ENCODE assay signal across 10 mouse cellular contexts in the genomic region with DNA sequence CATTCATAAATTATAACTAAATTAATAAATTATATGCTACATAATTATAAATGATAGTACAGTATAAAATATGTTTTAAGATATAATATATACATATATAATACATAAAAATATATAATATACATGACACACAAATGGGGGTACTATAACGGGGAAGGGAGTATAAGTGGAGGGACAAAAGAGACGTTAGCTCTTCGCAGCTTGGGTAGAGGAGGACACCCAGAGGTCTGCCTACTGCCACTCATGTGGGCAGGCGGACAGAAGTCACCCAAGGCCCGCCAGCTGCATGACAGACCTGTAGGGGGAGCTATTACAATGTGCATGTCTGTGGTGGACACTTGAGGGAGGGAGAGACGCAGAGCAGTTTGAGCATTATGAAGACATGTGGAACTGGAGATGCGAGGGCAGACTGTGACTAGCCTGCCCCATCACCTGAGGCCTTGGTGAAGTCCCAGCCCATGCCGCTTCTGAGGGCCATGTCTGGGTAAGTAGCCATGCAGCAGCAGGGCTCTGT.
DNase-seq lines count a peak whose midpoint lies in the region; ATAC-seq and TF ChIP-seq lines count a peak whose summit lies in the region.
"Had no signal": no experiment of that assay in that cellular context is flagged by ENCODE, and none has a peak within 500 bp of the region (broad histone marks: within the 10 kb centered on the region; RNA-seq: fewer than 3 reads in every experiment).

No protein-coding gene starts in this region.

- no peak overlapping the region for H3K4me2 ChIP-seq in intestine, embryonic 14.5 days (ENCODE audit: low read length)
- no peak overlapping the region for H3K4me2 ChIP-seq in intestine, embryonic 16.5 days (ENCODE audit: low read depth, low read length)
- H3K4me2 ChIP-seq in stomach, embryonic 14.5 days (replicated peaks; ENCODE audit: low read depth, low read length), result no peak overlapping the region
- H3K4me2 ChIP-seq: hindbrain, embryonic 13.5 days; limb, embryonic 13.5 days had no signal

- no peaks in the 10 kb centered on the region for H3K4me1 ChIP-seq in intestine, embryonic 14.5 days (replicated peaks; ENCODE audit: control insufficient read depth, insufficient read depth, low read length)
- H3K4me1 ChIP-seq in intestine, embryonic 16.5 days (ENCODE audit: control insufficient read depth, insufficient read depth, low read length), result no peaks in the 10 kb centered on the region
- no peaks in the 10 kb centered on the region for H3K4me1 ChIP-seq in thymus, adult 2 months (replicated peaks; ENCODE audit: control insufficient read depth, insufficient read depth, low read length)
- no peaks in the 10 kb centered on the region for H3K4me1 ChIP-seq in cortical plate, adult 2 months (ENCODE audit: control insufficient read depth, insufficient read depth, low read length)
- no peaks in the 10 kb centered on the region for H3K4me1 ChIP-seq in stomach, embryonic 14.5 days (ENCODE audit: control insufficient read depth, insufficient read depth, low read length)
- H3K4me1 ChIP-seq: hindbrain, embryonic 13.5 days; limb, embryonic 13.5 days had no signal

- DNase-seq in intestine, embryonic 14.5 days (ENCODE audit: low spot score), result peak; percentile 42
- peak; percentile 3 for DNase-seq in thymus, adult 2 months
- no peak for DNase-seq in thymus, adult 18-20 months
- DNase-seq in left cerebral cortex, adult 9 months (ENCODE audit: low spot score in 2 of 2), result no peak
- DNase-seq in left cerebral cortex, postnatal 25 days (ENCODE audit: low spot score in 2 of 2), result no peak

- no peak overlapping the region for H3K4me3 ChIP-seq in intestine, embryonic 14.5 days (ENCODE audit: low read depth, low read length)
- H3K4me3 ChIP-seq in intestine, embryonic 16.5 days (ENCODE audit: low read length), result no peak overlapping the region
- H3K4me3 ChIP-seq in thymus, adult 2 months (ENCODE audit: control insufficient read depth, insufficient read depth, low read length), result no peak overlapping the region
- no peak overlapping the region for H3K4me3 ChIP-seq in cortical plate, adult 2 months (ENCODE audit: insufficient read depth, low read length)
- H3K4me3 ChIP-seq in stomach, embryonic 14.5 days (ENCODE audit: low read depth, low read length), result no peak overlapping the region
- H3K4me3 ChIP-seq: hindbrain, embryonic 13.5 days; limb, embryonic 13.5 days had no signal

- intact Hi-C loops in left cerebral cortex, postnatal 25 days (cut with DNase I), result no loop called here

- no peaks in the 10 kb centered on the region for H3K36me3 ChIP-seq in intestine, embryonic 14.5 days (ENCODE audit: control insufficient read depth, insufficient read depth, low read length)
- no peaks in the 10 kb centered on the region for H3K36me3 ChIP-seq in intestine, embryonic 16.5 days (ENCODE audit: control insufficient read depth, insufficient read depth, low read length)
- no peaks in the 10 kb centered on the region for H3K36me3 ChIP-seq in thymus, adult 2 months (ENCODE audit: control insufficient read depth, insufficient read depth, low read length)
- H3K36me3 ChIP-seq in stomach, embryonic 14.5 days (ENCODE audit: control insufficient read depth, insufficient read depth, low read length), result no peaks in the 10 kb centered on the region
- H3K36me3 ChIP-seq: limb, embryonic 13.5 days had no signal

- TF ChIP-seq POLR2A in thymus, adult 2 months (IDR thresholded peaks at IDR 0.05; ENCODE audit: control insufficient read depth, extremely low read depth, insufficient read depth, low read length, poor library complexity), result no peak
- no peak for TF ChIP-seq POLR2A in cortical plate, adult 2 months (IDR thresholded peaks at IDR 0.05; ENCODE audit: extremely low read depth, insufficient read depth, low read length)

- H3K9me3 ChIP-seq in intestine, embryonic 14.5 days (ENCODE audit: control insufficient read depth, low read length), result no peaks in the 10 kb centered on the region
- no peaks in the 10 kb centered on the region for H3K9me3 ChIP-seq in intestine, embryonic 16.5 days (ENCODE audit: control insufficient read depth, low read length)
- H3K9me3 ChIP-seq in stomach, embryonic 14.5 days (ENCODE audit: control insufficient read depth, low read depth, low read length), result no peaks in the 10 kb centered on the region
- H3K9me3 ChIP-seq: hindbrain, embryonic 13.5 days; limb, embryonic 13.5 days had no signal

- H3K27me3 ChIP-seq in intestine, embryonic 14.5 days (replicated peaks; ENCODE audit: control insufficient read depth, insufficient read depth, low read length), result no peaks in the 10 kb centered on the region
- no peaks in the 10 kb centered on the region for H3K27me3 ChIP-seq in intestine, embryonic 16.5 days (replicated peaks; ENCODE audit: control insufficient read depth, insufficient read depth, low read length)
- H3K27me3 ChIP-seq in thymus, adult 2 months (ENCODE audit: control insufficient read depth, insufficient read depth, low read length), result no peaks in the 10 kb centered on the region
- no peaks in the 10 kb centered on the region for H3K27me3 ChIP-seq in stomach, embryonic 14.5 days (ENCODE audit: control insufficient read depth, insufficient read depth, low read length)
- H3K27me3 ChIP-seq: hindbrain, embryonic 13.5 days; limb, embryonic 13.5 days had no signal

- TF ChIP-seq CTCF in thymus, adult 2 months (IDR thresholded peaks at IDR 0.05; ENCODE audit: borderline replicate concordance, control insufficient read depth, extremely low read depth, insufficient read depth, low read length, poor library complexity), result no peak
- peak; percentile 23; the same call in 1 of the 2 replicates for TF ChIP-seq CTCF in cortical plate, adult 2 months (IDR thresholded peaks at IDR 0.05; ENCODE audit: extremely low read depth, insufficient read depth, low read length)

- H3K9ac ChIP-seq in intestine, embryonic 14.5 days (ENCODE audit: low read length), result no peak overlapping the region
- no peak overlapping the region for H3K9ac ChIP-seq in intestine, embryonic 16.5 days (ENCODE audit: low read depth, low read length)
- H3K9ac ChIP-seq in stomach, embryonic 14.5 days (replicated peaks; ENCODE audit: low read depth, low read length), result no peak overlapping the region
- H3K9ac ChIP-seq: hindbrain, embryonic 13.5 days; limb, embryonic 13.5 days had no signal

- WGBS in intestine, embryonic 14.5 days, result 84% methylated on average over 8 of the region's 8 CpGs
- 89% methylated on average over 8 of the region's 8 CpGs for WGBS in intestine, embryonic 16.5 days
- 95% methylated on average over 8 of the region's 8 CpGs for WGBS in thymus, adult 2 months
- 82% methylated on average over 8 of the region's 8 CpGs for WGBS in stomach, embryonic 14.5 days

- no peak for ATAC-seq in intestine, embryonic 14.5 days (replicated peaks; ENCODE audit: low FRiP score, low TSS enrichment, low read depth)
- no peak for ATAC-seq in intestine, embryonic 16.5 days
- peak; percentile 28; the same call in 1 of the 2 replicates for ATAC-seq in stomach, embryonic 14.5 days (ENCODE audit: insufficient number of reproducible peaks, insufficient read depth, low FRiP score, low read depth)

- H3K27ac ChIP-seq in intestine, embryonic 14.5 days (ENCODE audit: low read depth), result no peak overlapping the region
- no peak overlapping the region for H3K27ac ChIP-seq in intestine, embryonic 16.5 days (ENCODE audit: low read length)
- no peak overlapping the region for H3K27ac ChIP-seq in thymus, adult 2 months (ENCODE audit: control insufficient read depth, insufficient read depth, low read length)
- H3K27ac ChIP-seq in cortical plate, adult 2 months (ENCODE audit: insufficient read depth, low read length), result no peak overlapping the region
- H3K27ac ChIP-seq in stomach, embryonic 14.5 days (ENCODE audit: low read length), result no peak overlapping the region
- H3K27ac ChIP-seq: hindbrain, embryonic 13.5 days; limb, embryonic 13.5 days had no signal

Comparison
In these comparisons a context has a peak if more than half of its experiments do, and no peak if none do; other contexts are left out.
1. DNase-seq: peak in intestine, embryonic 14.5 days (single experiment) and thymus, adult 2 months (single experiment); none in thymus, adult 18-20 months (0 of 2), left cerebral cortex, adult 9 months (0 of 2) and left cerebral cortex, postnatal 25 days (0 of 2).